Mouse (Mus musculus) kidney, embryonic 16.5 days (tissue): ENCODE measurements around the gene Pygo2. TPM values are rescaled to one million over a fixed set of nuclear protein-coding genes. Genes with fewer than 3 reads are reported as not detected.

Experiments
- ATAC-seq: fragments of 200-750 bp; cut with Nextera tagmentation; 2 replicates; pipeline ENCODE4 v1.8.0; 2017; ENCODE audit warnings: moderate TSS enrichment; ENCODE audit not compliant: low FRiP score, low TSS enrichment
- H3K27ac ChIP-seq: fragments of 300-500 bp; sonication (generic); 2 replicates; pipeline ENCODE4 v1.5.1; 2014; ENCODE audit warnings: low read length
- H3K27me3 ChIP-seq: fragments of 300-500 bp; sonication (generic); 2 replicates; pipeline ENCODE4 v1.6.1; 2014; ENCODE audit warnings: low read length, control low read depth, mixed read lengths; ENCODE audit not compliant: insufficient read depth
- H3K36me3 ChIP-seq: fragments of 300-500 bp; sonication (generic); 2 replicates; pipeline ENCODE4 v1.6.1; 2014; ENCODE audit warnings: low read length, control low read depth, mixed read lengths; ENCODE audit not compliant: insufficient read depth
- H3K4me1 ChIP-seq: fragments of 300-500 bp; sonication (generic); 2 replicates; pipeline ENCODE4 v1.6.1; 2014; ENCODE audit warnings: low read length, control low read depth, mixed read lengths; ENCODE audit not compliant: insufficient read depth
- H3K4me2 ChIP-seq: fragments of 300-500 bp; sonication (generic); replicated peaks from 2 replicates; pipeline ENCODE4 v1.6.1; 2014; ENCODE audit warnings: low read depth, low read length
- H3K4me3 ChIP-seq: fragments of 300-500 bp; sonication (generic); 2 replicates; pipeline ENCODE4 v1.5.1; 2014; ENCODE audit warnings: mild to moderate bottlenecking, low read length
- H3K9ac ChIP-seq: fragments of 300-500 bp; sonication (generic); replicated peaks from 2 replicates; pipeline ENCODE4 v1.6.1; 2014; ENCODE audit warnings: low read length
- H3K9me3 ChIP-seq: fragments of 300-500 bp; sonication (generic); 2 replicates; pipeline ENCODE4 v1.6.1; 2016; ENCODE audit warnings: low read length, control low read depth
- WGBS: fragments of 180-500 bp; shearing (Covaris S2); extraction: QIAGEN DNeasy Blood & Tissue Kit; methylation state at CpG from one replicate; pipeline ENCODE4 v1.1.7; 2014; 5-methylcytosine and 5-hydroxymethylcytosine counted together
- polyA plus RNA-seq: library from polyadenylated mRNA; unstranded; fragments of >200 nt; fragmentation: Nextera tagmentation; extraction: Ambion mirVana; gene quantifications from 2 replicates; pipeline ENCODE4 v1.2.1, GENCODE M21; 2015

Pygo2 gene
- polyA plus RNA-seq, 1 experiment from 2014 or later = 38.9 TPM

DNA sequence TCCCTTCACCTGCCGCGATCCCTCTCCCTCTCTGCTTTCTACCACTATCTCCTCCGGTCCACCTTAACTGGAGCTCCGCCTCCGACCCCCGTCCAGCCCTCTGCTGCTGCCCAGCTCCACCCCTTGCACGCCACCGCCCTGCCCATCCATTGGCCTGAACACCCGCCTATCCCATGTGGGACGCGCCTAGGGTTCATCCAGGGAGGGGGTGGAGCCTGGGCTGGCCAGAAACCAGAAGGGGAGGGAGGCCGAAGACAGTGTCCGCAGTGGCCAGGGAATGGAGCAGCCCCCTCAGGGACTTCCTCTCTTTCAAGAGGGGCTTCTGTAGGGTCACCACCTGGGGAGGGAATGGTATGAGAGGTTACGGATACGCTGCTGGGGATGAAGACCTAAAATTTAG, 36.4 kb upstream of the Pygo2 start:
- Histone ChIP-seq H3K4me2 (peak overlapping the region; percentile 99), H3K4me3 (peak overlapping the region; percentile 73), H3K27me3 (no peaks in the 10 kb centered on the region), H3K9ac (peak overlapping the region; percentile 85), H3K9me3 (no peaks in the 10 kb centered on the region), H3K4me1 (peaks cover 46% of the 10 kb centered on the region), H3K36me3 (no peaks in the 10 kb centered on the region), H3K27ac (peak overlapping the region; percentile 98)
- ATAC-seq = peak; percentile 94
- 0% methylated on average over 15 of the region's 15 CpGs for WGBS

DNA sequence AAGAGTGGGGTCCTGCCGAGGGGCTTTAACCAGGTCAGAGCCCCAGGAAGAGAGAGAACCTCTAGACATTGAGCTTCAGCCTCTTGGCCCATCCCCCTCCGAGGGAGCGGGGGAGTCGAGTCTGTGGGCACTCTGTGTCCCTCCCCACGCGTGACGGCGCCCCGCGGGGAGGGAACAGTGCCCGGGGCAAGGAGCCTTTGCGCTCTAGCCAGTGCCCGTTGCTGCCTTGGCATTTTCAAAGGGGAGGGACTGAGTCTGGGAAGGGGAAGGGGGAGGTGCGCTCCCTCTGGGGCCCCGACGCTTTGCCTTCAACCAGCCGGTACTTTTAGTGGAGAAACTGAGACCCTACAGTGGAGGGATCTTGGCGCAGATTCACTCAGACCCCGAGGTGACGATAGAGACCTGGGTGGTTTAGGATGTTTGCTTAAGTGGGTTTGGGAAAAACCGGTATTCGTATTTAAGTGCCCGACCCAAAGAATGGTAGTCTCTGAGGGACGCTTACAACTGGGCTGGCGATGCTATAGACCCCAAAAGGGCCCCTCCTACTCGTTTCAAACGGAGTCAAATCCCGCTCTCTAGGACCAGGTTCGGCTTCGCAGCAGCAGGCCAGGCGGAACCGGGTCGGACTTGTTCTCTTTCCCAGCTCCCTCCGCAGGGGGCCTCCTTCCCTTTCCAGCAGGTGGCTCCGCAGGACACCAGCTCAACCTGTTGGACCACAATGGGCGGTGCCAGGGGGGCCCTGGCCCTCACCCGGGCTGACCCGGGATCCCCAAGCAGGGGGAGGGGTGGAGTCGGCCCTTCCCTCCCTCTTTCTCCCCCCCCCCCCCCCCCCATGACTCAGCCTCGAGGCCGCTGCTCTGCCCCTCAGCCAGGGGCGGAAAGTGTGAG, 35.8 kb upstream of the Pygo2 start, which contains the start of gene Zbtb7b:
Gene Zbtb7b, minus strand, starts transcription at position 771 of the 888 bp plus-strand sequence.
- H3K4me1 ChIP-seq = peaks cover 46% of the 10 kb centered on the region
- peak; percentile 58 for ATAC-seq
- H3K4me3 ChIP-seq = peak within 1 kb of the TSS; percentile 73
- H3K36me3 ChIP-seq = no peaks in the 10 kb centered on the region
- H3K27me3 ChIP-seq = no peaks in the 10 kb centered on the region
- peak within 1 kb of the TSS; percentile 85 for H3K9ac ChIP-seq
- H3K27ac ChIP-seq = peak within 1 kb of the TSS; percentile 98
- peak within 1 kb of the TSS; percentile 99 for H3K4me2 ChIP-seq
- WGBS = under 1% methylated on average over 38 of the region's 42 CpGs
- no peaks in the 10 kb centered on the region for H3K9me3 ChIP-seq

DNA sequence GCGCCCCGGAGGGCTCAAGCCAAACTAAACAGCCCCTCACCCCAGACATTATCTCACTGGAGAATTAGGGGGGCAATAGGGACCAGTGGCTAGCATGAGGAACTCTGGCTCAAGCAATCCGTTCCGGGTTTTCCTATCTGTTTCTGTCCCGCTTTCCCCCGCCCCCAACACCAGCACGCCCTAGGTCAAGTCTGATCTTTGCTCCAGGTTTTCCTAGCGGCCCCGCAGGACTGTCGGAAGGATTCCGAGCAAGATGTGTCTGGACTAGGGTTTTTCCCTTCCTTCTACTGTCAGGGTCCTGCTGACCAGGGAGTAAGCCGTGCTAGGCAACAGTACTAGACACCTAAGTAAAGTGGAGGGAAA, 35.1 kb upstream of the Pygo2 start:
- Histone ChIP-seq H3K27me3 (no peaks in the 10 kb centered on the region), H3K9ac (peak overlapping the region; percentile 85), H3K9me3 (no peaks in the 10 kb centered on the region), H3K4me1 (peaks cover 44% of the 10 kb centered on the region), H3K27ac (peak overlapping the region; percentile 98), H3K4me2 (peak overlapping the region; percentile 99), H3K36me3 (no peaks in the 10 kb centered on the region), H3K4me3 (peak overlapping the region; percentile 73)
- peak; percentile 11 for ATAC-seq
- WGBS = under 1% methylated on average over 10 of the region's 12 CpGs

DNA sequence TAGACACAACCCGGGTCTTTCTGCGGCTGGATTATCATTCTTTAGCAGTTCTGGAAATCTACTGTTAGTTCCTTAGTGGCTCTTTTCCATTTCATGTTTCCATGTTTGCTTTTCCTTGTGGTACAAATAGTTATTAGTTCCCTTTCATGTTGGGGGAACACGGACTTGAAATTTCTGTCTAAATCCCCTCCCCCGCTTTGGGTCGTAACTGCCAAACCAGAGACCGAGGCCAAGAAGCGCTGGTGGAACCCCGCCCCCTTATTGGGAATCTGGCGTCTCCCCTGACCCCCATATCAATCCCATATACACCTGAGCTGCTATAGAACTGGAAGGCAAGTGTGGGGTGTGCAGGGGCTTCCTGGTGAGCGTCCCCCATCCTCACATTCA, 34.6 kb upstream of the Pygo2 start:
- peaks cover 38% of the 10 kb centered on the region for H3K4me1 ChIP-seq
- no peaks in the 10 kb centered on the region for H3K9me3 ChIP-seq
- H3K4me3 ChIP-seq = peak overlapping the region; percentile 73
- H3K36me3 ChIP-seq = no peaks in the 10 kb centered on the region
- peak overlapping the region; percentile 98 for H3K27ac ChIP-seq
- H3K4me2 ChIP-seq = peak overlapping the region; percentile 99
- 4% methylated on average over 10 of the region's 10 CpGs for WGBS
- H3K27me3 ChIP-seq = no peaks in the 10 kb centered on the region
- ATAC-seq = no peak
- peak overlapping the region; percentile 85 for H3K9ac ChIP-seq

DNA sequence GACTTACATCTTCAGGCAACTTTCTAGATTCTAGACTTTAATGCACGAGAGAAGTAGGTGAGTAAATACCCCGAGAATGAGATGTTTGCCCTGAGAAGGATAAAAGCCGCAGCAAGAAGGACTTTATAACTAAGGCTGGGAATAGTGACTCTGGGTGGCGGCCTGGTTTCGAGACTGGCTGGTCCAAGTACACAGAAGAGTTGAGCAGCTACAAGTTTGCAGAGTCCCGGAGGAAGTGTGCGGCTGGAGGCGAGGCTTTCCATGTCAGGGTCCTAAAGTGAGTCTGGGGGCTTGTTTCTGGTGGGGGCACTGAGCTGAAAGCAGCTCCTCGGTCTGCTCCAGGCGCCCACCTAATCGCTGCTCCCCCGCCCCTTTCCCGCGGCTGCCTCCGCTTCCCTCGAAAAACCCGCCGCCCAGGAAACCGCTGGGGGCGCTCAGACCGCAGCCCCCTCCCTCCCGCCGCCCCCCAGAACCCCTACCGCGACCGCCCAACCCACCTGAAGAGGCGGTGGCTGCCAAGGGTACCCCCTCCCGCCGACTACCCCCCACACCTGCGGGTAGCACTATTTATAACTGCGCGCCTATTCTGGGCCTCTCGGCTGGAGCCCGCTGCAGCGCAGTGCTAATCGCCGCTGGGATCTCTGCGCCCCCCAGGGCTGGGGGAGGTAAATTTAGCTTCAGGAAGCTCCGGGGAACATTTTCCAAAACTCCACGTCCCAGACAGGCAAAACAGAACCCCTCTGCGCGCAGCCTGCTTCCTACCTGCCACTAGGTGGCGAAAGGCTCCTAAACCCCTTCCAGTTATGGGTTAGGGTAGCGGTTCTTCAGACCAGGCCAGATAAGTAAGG, 34.0 kb upstream of the Pygo2 start:
- Histone ChIP-seq H3K27me3 (no peaks in the 10 kb centered on the region), H3K27ac (peak overlapping the region; percentile 27), H3K4me2 (peak overlapping the region; percentile 99), H3K9me3 (no peaks in the 10 kb centered on the region), H3K4me3 (peak overlapping the region; percentile 73), H3K36me3 (no peaks in the 10 kb centered on the region), H3K9ac (peak overlapping the region; percentile 85), H3K4me1 (peaks cover 32% of the 10 kb centered on the region)
- under 1% methylated on average over 42 of the region's 44 CpGs for WGBS
- ATAC-seq = no peak

DNA sequence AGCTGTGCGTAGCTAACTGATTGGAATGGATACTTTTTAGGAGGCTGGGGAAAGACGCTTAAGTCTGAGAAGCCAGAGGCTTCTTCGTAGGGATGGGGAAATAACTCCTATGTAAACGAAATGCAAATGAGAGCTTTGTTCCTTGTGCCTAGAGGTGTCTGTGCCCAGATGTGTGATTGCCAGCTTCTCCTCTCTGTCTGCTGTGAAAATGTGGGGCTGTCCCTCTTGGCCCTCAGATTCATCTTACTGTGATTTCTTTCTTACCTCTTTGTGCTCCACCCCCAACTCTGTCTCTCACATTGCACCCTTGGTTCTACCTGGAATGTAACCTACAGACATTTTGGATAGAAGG, 33.4 kb upstream of the Pygo2 start:
- peaks cover 26% of the 10 kb centered on the region for H3K4me1 ChIP-seq
- 2% methylated on average over 4 of the region's 4 CpGs for WGBS
- peak overlapping the region; percentile 99 for H3K4me2 ChIP-seq
- no peaks in the 10 kb centered on the region for H3K9me3 ChIP-seq
- H3K36me3 ChIP-seq = 0 out of 2 replicates have a peak, but pooled peaks cover 5% of the 10 kb centered on the region
- H3K27me3 ChIP-seq = no peaks in the 10 kb centered on the region
- H3K9ac ChIP-seq = peak overlapping the region; percentile 85
- peak overlapping the region; percentile 73 for H3K4me3 ChIP-seq
- H3K27ac ChIP-seq = peak overlapping the region; percentile 27
- ATAC-seq = no peak

DNA sequence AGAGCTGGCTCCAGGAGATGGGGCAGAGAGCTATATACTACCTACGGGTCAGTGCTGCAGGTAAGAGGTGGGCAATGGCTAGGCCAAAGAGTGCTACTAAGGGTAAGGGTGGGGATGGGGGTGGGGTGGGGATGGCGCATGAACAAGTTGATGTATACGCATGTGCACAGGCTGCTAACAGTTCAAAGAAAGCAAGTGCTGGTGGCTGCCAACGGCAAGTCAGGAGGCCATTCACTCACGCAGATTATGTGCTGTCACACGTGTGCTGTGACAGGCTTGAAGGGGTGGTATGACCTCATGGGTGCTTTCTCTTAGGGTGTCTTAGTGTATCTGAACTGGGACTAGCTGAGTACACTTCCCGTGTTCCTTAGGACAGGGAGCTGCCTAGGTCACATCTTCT, 28.7 kb upstream of the Pygo2 start:
- Histone ChIP-seq H3K27ac (no peak overlapping the region), H3K4me3 (no peak overlapping the region), H3K36me3 (peaks cover 26% of the 10 kb centered on the region), H3K4me2 (no peak overlapping the region), H3K4me1 (peaks cover 6% of the 10 kb centered on the region; the same call in 1 of the 2 replicates), H3K9me3 (no peaks in the 10 kb centered on the region), H3K9ac (no peak overlapping the region), H3K27me3 (no peaks in the 10 kb centered on the region)
- no peak for ATAC-seq
- 86% methylated on average over 7 of the region's 7 CpGs for WGBS

DNA sequence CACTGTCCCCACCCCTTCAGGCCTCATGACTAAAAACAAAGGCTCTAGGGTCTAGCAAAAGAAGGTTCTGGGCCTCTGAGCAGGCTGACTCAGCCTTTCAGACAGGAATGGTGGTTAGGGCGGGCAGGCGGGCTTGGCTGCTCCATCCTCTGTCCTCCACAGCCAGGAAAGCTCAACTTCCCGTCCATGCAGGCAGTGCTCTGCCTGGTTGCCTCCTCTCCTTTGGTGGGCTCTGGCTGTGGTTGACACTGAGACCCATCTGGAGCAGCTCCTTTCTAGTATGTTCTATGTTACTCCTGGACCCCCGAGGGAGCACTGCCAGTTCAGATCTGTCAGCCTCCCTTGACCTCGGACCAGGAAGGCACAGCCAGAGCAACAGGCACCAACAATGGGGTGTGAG, 27.3 kb upstream of the Pygo2 start, which contains the start of gene Lenep:
Gene Lenep, minus strand, starts transcription at position 101 of the 400 bp plus-strand sequence.
- peaks cover 28% of the 10 kb centered on the region for H3K36me3 ChIP-seq
- WGBS = 80% methylated on average over 5 of the region's 5 CpGs
- no peak for ATAC-seq

DNA sequence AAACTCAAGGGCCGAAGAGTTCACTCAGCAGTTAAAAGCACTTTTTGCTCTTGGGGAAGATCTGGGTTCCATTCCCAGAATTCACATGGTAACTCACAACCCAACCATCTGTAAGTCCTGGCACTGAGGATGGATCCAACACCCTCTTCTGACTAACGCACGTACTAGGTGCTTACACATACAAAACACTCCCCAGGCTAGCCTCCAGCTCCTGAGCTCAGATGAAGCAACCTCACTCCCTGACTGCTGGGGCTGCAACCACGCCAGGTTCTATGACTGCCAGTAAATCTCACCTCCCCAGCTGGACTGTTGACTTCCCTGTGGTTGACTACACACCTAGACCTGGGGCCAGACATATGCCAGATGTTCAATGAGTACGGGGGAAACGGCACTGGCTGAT, 23.1 kb upstream of the Pygo2 start:
- Histone ChIP-seq H3K9me3 (no peaks in the 10 kb centered on the region), H3K27me3 (no peaks in the 10 kb centered on the region), H3K27ac (no peak overlapping the region), H3K4me2 (no peak overlapping the region), H3K4me1 (peaks cover 7% of the 10 kb centered on the region), H3K4me3 (no peak overlapping the region), H3K36me3 (peaks cover 29% of the 10 kb centered on the region), H3K9ac (no peak overlapping the region)
- WGBS = 93% methylated on average over 6 of the region's 6 CpGs
- ATAC-seq = no peak

More for the DNA sequence above, 27.3 kb upstream of the Pygo2 start, which contains the start of gene Lenep:
- Histone ChIP-seq H3K4me1 (no peaks in the 10 kb centered on the region), H3K27ac (no peak within 1 kb of the TSS), H3K27me3 (no peaks in the 10 kb centered on the region), H3K4me3 (no peak within 1 kb of the TSS), H3K9me3 (no peaks in the 10 kb centered on the region), H3K4me2 (no peak within 1 kb of the TSS), H3K9ac (no peak within 1 kb of the TSS)
